Mouse (Mus musculus) right cerebral cortex, postnatal 10 days (tissue): Measurements from ENCODE around the gene Cox8a.

Source experiments
- DNase-seq, 2 experiments: peaks; one replicate each; pipeline ENCODE4 v3.0.0; 2021; ENCODE audit warnings: low spot score in 2 of 2

The Cox8a gene

GRCm38 (mm10) chr19:7217162-7217925, at the start of gene Cox8a:
Gene Cox8a (minus strand): TSS chr19:7217616.
- peak; percentile 98 to 99 for DNase-seq

GRCm38 (mm10) chr19:7266421-7266831, 49.0 kb upstream of the Cox8a start:
- DNase-seq = peak; percentile 31 to 54

GRCm38 (mm10) chr19:7265478-7266191, 48.2 kb upstream of the Cox8a start:
- peak; percentile 52 to 56 for DNase-seq

- DNase-seq = peak; percentile 74 to 79
Observed at GRCm38 (mm10) chr19:7264766-7265331, 47.4 kb upstream of the Cox8a start.

GRCm38 (mm10) chr19:7264088-7264765, 46.8 kb upstream of the Cox8a start:
- DNase-seq = peak; percentile 68 to 83

- DNase-seq = no peak
Observed at GRCm38 (mm10) chr19:7262592-7262991, 45.2 kb upstream of the Cox8a start.

- DNase-seq = no peak
Observed at GRCm38 (mm10) chr19:7261964-7262363, 44.5 kb upstream of the Cox8a start.

GRCm38 (mm10) chr19:7261476-7261875, 44.1 kb upstream of the Cox8a start:
- no peak for DNase-seq

GRCm38 (mm10) chr19:7257881-7258280, 40.5 kb upstream of the Cox8a start:
- DNase-seq = peak in 1 of 2 experiments; percentile 55

- no peak for DNase-seq
Observed at GRCm38 (mm10) chr19:7246021-7246420, 28.6 kb upstream of the Cox8a start.

- DNase-seq = peak; percentile 97
Observed at GRCm38 (mm10) chr19:7240782-7241690, 23.6 kb upstream of the Cox8a start, which contains the start of gene Naa40. Gene Naa40 (minus strand): TSS chr19:7241183.

- no peak for DNase-seq
Observed at GRCm38 (mm10) chr19:7240291-7240690, 22.9 kb upstream of the Cox8a start.

- DNase-seq = no peak
Observed at GRCm38 (mm10) chr19:7239574-7239973, 22.2 kb upstream of the Cox8a start.

- DNase-seq = no peak
Observed at GRCm38 (mm10) chr19:7236742-7237141, 19.3 kb upstream of the Cox8a start.

- peak in 1 of 2 experiments; percentile 25 for DNase-seq
Observed at GRCm38 (mm10) chr19:7236011-7236410, 18.6 kb upstream of the Cox8a start.

GRCm38 (mm10) chr19:7235461-7235860, 18.0 kb upstream of the Cox8a start:
- peak in 1 of 2 experiments; percentile 25 for DNase-seq

GRCm38 (mm10) chr19:7234537-7235221, 17.3 kb upstream of the Cox8a start:
- DNase-seq = peak; percentile 90

- no peak for DNase-seq
Observed at GRCm38 (mm10) chr19:7226511-7226914, 9.1 kb upstream of the Cox8a start.

- DNase-seq = no peak
Observed at GRCm38 (mm10) chr19:7225096-7225690, 7.8 kb upstream of the Cox8a start.

- DNase-seq = no peak
Observed at GRCm38 (mm10) chr19:7224253-7224652, 6.8 kb upstream of the Cox8a start.
